Mouse (Mus musculus) lung, embryonic 16.5 days (tissue): ENCODE measurements at regions not wholly inside any gene's neighbourhood (a gene's known extent, or its start where the extent isn't known, plus 50 kb on each side); places are given as distances from the start of the nearest gene placed in this dataset.

Source experiments
- ATAC-seq: fragments of 200-750 bp; cut with Nextera tagmentation; 2 replicates; pipeline ENCODE4 v1.8.0; 2017; ENCODE audit warnings: low read depth, mild to moderate bottlenecking, moderate library complexity
- H3K27ac ChIP-seq: fragments of 300-500 bp; sonication (generic); 2 replicates; pipeline ENCODE4 v1.5.1; 2014; ENCODE audit warnings: mild to moderate bottlenecking, control low read depth, low read length
- H3K27me3 ChIP-seq: fragments of 300-500 bp; sonication (generic); 2 replicates; pipeline ENCODE4 v1.6.1; 2014; ENCODE audit warnings: low read depth, low read length, mixed read lengths; ENCODE audit not compliant: control insufficient read depth, insufficient read depth
- H3K36me3 ChIP-seq: fragments of 300-500 bp; sonication (generic); 2 replicates; pipeline ENCODE4 v1.6.1; 2014; ENCODE audit warnings: low read length; ENCODE audit not compliant: control insufficient read depth, insufficient read depth
- H3K4me1 ChIP-seq: fragments of 300-500 bp; sonication (generic); replicated peaks from 2 replicates; pipeline ENCODE4 v1.6.1; 2014; ENCODE audit warnings: low read length, mixed read lengths; ENCODE audit not compliant: control insufficient read depth, insufficient read depth
- H3K4me2 ChIP-seq: fragments of 300-500 bp; sonication (generic); 2 replicates; pipeline ENCODE4 v1.6.1; 2014; ENCODE audit warnings: low read depth, low read length, control low read depth
- H3K4me3 ChIP-seq: fragments of 300-500 bp; sonication (generic); 2 replicates; pipeline ENCODE4 v1.5.1; 2014; ENCODE audit warnings: mild to moderate bottlenecking, low read length, control low read depth
- H3K9ac ChIP-seq: fragments of 300-500 bp; sonication (generic); 2 replicates; pipeline ENCODE4 v1.6.1; 2014; ENCODE audit warnings: low read length, control low read depth
- H3K9me3 ChIP-seq: fragments of 300-500 bp; sonication (generic); 2 replicates; pipeline ENCODE4 v1.6.1; 2016; ENCODE audit warnings: low read length; ENCODE audit not compliant: control insufficient read depth
- WGBS: fragments of 180-500 bp; shearing (Covaris S2); extraction: QIAGEN DNeasy Blood & Tissue Kit; methylation state at CpG from one replicate; pipeline ENCODE4 v1.1.7; 2014; 5-methylcytosine and 5-hydroxymethylcytosine counted together

DNA sequence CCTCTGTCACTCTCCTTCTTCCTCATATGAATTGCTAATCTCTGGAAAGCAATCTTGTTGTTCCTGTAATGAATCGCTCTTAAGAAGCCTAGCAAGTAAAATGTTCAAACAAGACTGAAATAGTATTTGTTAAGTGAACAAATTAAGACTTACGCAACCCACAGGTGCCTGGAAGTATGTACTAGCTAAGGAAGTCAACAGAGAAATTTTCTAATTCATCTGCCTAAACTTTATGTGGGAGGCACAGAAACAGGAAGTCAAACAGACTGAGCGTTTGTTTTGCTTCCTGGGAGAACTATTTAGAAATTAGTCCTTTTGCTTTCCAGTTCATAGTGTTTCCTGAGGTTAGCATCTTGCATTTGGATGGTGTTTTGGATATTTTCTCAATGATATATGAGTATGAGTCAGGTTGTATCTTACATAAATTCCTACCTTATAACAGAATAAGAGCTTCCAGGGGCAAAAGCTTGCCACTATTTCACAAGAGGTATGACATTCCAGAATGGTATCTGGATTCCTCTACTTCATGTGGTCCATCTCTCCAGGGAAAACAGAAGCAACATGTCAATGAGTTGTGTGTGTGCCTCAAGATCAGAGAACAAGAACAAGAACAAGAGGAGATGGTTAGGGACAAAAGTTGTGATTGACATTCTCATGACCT lies 87.5 kb upstream of the Rasa1 start:
- H3K27ac ChIP-seq: no peak overlapping the region
- no peaks in the 10 kb centered on the region for H3K4me1 ChIP-seq
- no peaks in the 10 kb centered on the region for H3K9me3 ChIP-seq
- WGBS: 68% methylated on average over 3 of the region's 3 CpGs
- H3K4me3 ChIP-seq: no peak overlapping the region
- H3K4me2 ChIP-seq: no peak overlapping the region
- no peaks in the 10 kb centered on the region for H3K27me3 ChIP-seq
- no peak overlapping the region for H3K9ac ChIP-seq
- no peaks in the 10 kb centered on the region for H3K36me3 ChIP-seq
- ATAC-seq: no peak

DNA sequence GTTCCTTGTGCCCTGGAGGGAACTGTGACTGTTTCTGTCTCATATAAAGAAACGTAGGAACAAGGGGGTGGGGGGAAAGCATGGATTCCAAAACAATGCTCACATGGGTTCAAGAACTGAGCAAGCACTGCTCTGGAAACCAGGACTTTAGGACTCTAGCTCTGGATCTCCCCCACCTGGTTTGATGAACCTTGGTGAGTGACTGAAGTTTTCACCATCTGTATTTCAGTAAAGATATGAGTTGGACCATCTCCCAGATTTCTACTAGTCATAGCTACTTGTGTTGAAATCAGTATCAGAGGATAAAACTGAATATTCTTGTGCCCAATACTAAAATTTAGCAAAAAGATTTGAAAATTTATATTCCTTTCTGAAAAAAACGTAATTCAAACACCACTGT lies 70.7 kb upstream of the Rasa1 start:
- Histone ChIP-seq H3K4me1 (no peaks in the 10 kb centered on the region), H3K4me2 (no peak overlapping the region), H3K27me3 (no peaks in the 10 kb centered on the region), H3K36me3 (no peaks in the 10 kb centered on the region), H3K27ac (no peak overlapping the region), H3K4me3 (no peak overlapping the region), H3K9ac (no peak overlapping the region), H3K9me3 (no peaks in the 10 kb centered on the region)
- 50% methylated on average over 2 of the region's 2 CpGs for WGBS
- ATAC-seq: no peak

DNA sequence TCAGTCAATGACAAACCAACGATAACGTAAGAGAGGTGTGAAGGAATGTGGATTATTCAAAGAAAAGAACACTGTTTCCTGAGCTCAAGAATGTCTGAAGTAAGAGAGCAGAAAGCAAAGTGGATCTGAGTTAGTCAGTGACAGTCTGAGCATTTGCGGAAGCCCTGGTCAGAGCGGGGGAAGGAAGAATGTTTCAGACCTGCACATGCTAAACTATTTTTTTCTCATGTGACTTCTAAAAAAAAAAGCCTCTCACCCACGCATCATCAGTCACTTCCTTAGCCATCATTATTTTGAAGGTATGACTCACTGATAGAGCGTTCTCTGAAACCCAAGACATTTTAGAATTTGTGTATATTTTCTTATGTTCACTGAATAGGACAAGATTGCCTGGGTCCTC lies 70.2 kb upstream of the Rasa1 start:
- Histone ChIP-seq H3K9me3 (no peaks in the 10 kb centered on the region), H3K27ac (no peak overlapping the region), H3K4me3 (no peak overlapping the region), H3K27me3 (no peaks in the 10 kb centered on the region), H3K4me1 (no peaks in the 10 kb centered on the region), H3K36me3 (no peaks in the 10 kb centered on the region), H3K9ac (no peak overlapping the region), H3K4me2 (no peak overlapping the region)
- ATAC-seq: no peak
- WGBS: 64% methylated on average over 6 of the region's 6 CpGs

DNA sequence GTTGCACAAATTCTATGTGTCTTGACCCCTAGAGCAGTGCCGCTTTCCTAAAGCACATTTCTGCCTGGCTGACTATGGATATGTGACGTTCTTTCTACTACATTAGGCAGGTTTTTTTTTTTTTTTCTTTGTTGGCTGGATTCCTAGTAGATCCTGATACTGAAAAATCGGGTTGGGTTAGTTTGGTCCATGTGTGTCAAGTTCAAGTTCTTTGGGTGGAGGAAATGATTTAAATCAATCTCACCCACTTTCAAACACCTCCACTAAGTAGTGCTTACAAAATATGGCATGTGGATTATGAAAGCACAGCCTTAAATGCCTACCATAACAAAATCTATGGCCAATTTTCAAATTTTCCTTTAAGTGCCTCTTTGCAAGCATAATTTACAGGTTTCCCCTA lies 63.1 kb upstream of the Rasa1 start:
- no peak overlapping the region for H3K4me3 ChIP-seq
- no peaks in the 10 kb centered on the region for H3K9me3 ChIP-seq
- no peaks in the 10 kb centered on the region for H3K36me3 ChIP-seq
- no peak overlapping the region for H3K9ac ChIP-seq
- 58% methylated on average over 3 of the region's 3 CpGs for WGBS
- ATAC-seq: no peak
- no peak overlapping the region for H3K4me2 ChIP-seq
- H3K27ac ChIP-seq: no peak overlapping the region
- H3K27me3 ChIP-seq: no peaks in the 10 kb centered on the region
- H3K4me1 ChIP-seq: no peaks in the 10 kb centered on the region
